Comparison of ENCODE assay signal across 9 mouse cellular contexts in the genomic region with DNA sequence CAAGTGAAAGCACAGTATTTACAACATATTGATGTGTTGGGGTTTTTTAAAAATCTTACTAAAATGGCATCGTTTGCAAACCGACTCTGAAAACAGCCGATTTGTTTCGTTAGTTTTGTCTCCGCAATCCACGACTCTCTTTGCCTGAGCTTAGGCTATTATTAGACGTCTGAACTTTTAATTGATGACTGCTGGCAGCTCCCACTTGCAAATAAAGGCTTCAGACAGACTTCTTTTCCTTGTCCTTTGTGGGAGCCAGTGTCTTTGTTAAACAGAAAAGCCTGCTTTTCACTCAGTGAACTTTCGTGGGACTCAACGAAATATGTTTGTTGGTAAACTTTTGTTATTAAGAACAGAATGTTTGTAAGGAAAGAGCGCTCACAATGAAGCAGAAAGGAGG. TPM values are rescaled to one million over a fixed set of nuclear protein-coding genes. Genes with fewer than 3 reads are reported as not detected.
DNase-seq lines count a peak whose midpoint lies in the region; ATAC-seq lines count a peak whose summit lies in the region.
"Had no signal": no experiment of that assay in that cellular context is flagged by ENCODE, and none has a peak within 500 bp of the region (broad histone marks: within the 10 kb centered on the region; RNA-seq: fewer than 3 reads in every experiment).

No protein-coding gene starts in this region.

- H3K27me3 ChIP-seq in heart, embryonic 11.5 days (ENCODE audit: control insufficient read depth, insufficient read depth, low read length), result no peaks in the 10 kb centered on the region
- H3K27me3 ChIP-seq in hindbrain, embryonic 10.5 days (ENCODE audit: insufficient read depth, poor library complexity, severe bottlenecking), result peaks cover 15% of the 10 kb centered on the region

- peak overlapping the region; percentile 43; the same call in 1 of the 2 replicates for H3K9ac ChIP-seq in heart, embryonic 11.5 days (ENCODE audit: low read depth, low read length)

- H3K79me2 ChIP-seq in macrophage (ENCODE audit: inconsistent target), result no peaks in the 10 kb centered on the region

- peak overlapping the region; percentile 36 for H3K4me2 ChIP-seq in heart, embryonic 11.5 days

- no peaks in the 10 kb centered on the region for H3K4me1 ChIP-seq in heart, embryonic 11.5 days (ENCODE audit: control insufficient read depth, insufficient read depth, low read length)
- H3K4me1 ChIP-seq in hindbrain, embryonic 10.5 days (replicated peaks), result peaks cover 4% of the 10 kb centered on the region; the same call in 1 of the 2 replicates

- DNase-seq in heart, adult 8-10 months (ENCODE audit: low spot score), result no peak
- peak; percentile 9 for DNase-seq in brain, adult 2 months (ENCODE audit: low read depth, low spot score)
- peak; percentile 10 for DNase-seq in hindbrain, embryonic 10.5 days (ENCODE audit: low spot score)
- DNase-seq in adrenal gland, postnatal 14 days, result no peak
- DNase-seq in thymus, postnatal 25 days, result no peak

- no peaks in the 10 kb centered on the region for H3K9me3 ChIP-seq in heart, embryonic 11.5 days (replicated peaks; ENCODE audit: control insufficient read depth, low read length)
- no peaks in the 10 kb centered on the region for H3K9me3 ChIP-seq in hindbrain, embryonic 10.5 days

- peak overlapping the region; percentile 63 for H3K4me3 ChIP-seq in heart, embryonic 11.5 days (ENCODE audit: low read depth, low read length)
- H3K4me3 ChIP-seq in hindbrain, embryonic 10.5 days, result peak overlapping the region; percentile 64
- H3K4me3 ChIP-seq in macrophage (ENCODE audit: inconsistent target), result peak overlapping the region; percentile 62

- peak overlapping the region; percentile 48 for H3K27ac ChIP-seq in heart, embryonic 11.5 days (ENCODE audit: low read depth, low read length)
- H3K27ac ChIP-seq in hindbrain, embryonic 10.5 days, result peak overlapping the region; percentile 91
- H3K27ac ChIP-seq in macrophage, result no peak overlapping the region

- no peak for ATAC-seq in heart, embryonic 11.5 days (replicated peaks; ENCODE audit: insufficient number of reproducible peaks, low FRiP score, low TSS enrichment)
- ATAC-seq in granulocyte monocyte progenitor cell, adult 5-6 weeks (replicated peaks; ENCODE audit: poor library complexity, severe bottlenecking), result no peak

- no peaks in the 10 kb centered on the region for H3K36me3 ChIP-seq in heart, embryonic 11.5 days (ENCODE audit: control insufficient read depth, insufficient read depth, low read length)
- peaks cover 12% of the 10 kb centered on the region; the same call in 1 of the 2 replicates for H3K36me3 ChIP-seq in hindbrain, embryonic 10.5 days
- H3K36me3 ChIP-seq in macrophage (ENCODE audit: inconsistent target), result no peaks in the 10 kb centered on the region

- 31% methylated on average over 10 of the region's 10 CpGs for WGBS in heart, embryonic 11.5 days (ENCODE audit: insufficient replicate concordance)
- 29% methylated on average over 10 of the region's 10 CpGs for WGBS in hindbrain, embryonic 10.5 days
- 53% methylated on average over 10 of the region's 10 CpGs for WGBS in macrophage (ENCODE audit: missing documents)

RNA-seq across cellular contexts. Expression of a gene that starts 0.6 kb away (rescaled TPM):
- 281 and 290 TPM in 2 replicates for polyA plus RNA-seq in heart, embryonic 11.5 days (2014; fragmentation: Nextera tagmentation; extraction: Ambion mirVana)
- 10 to 100 TPM in 3 of 4 experiments, 1 to 10 TPM in 1; 7.5 to 15.7 (median 13.2) TPM for total RNA-seq in heart, adult 8-10 months (2022)
- polyA plus RNA-seq in hindbrain, embryonic 10.5 days (2016; fragmentation: Nextera tagmentation; extraction: Ambion mirVana), result 167 and 188 TPM in 2 replicates
- 10 to 100 TPM in 6 of 26 experiments, 1 to 10 TPM in 20; 2.0 to 21.7 (median 5.9) TPM for total RNA-seq in macrophage (2018; cell fraction: chromatin; rRNA removed)
- total RNA-seq in macrophage (2018; cell fraction: cytosol; rRNA removed), result 10 to 100 TPM; 23.4 to 78.8 (median 41.6) TPM
- total RNA-seq in macrophage (2018; cell fraction: nucleus; rRNA removed), result 10 to 100 TPM in 23 of 26 experiments, 1 to 10 TPM in 3; 7.8 to 49.7 (median 15.7) TPM
- 55.7 to 164 TPM (median 75.9 TPM) in 3 replicates for polyA plus RNA-seq in macrophage (2018)
- 53.7 and 57.7 TPM in 2 replicates for total RNA-seq in adrenal gland, postnatal 14 days (2021)
- total RNA-seq in granulocyte monocyte progenitor cell, adult 5-6 weeks (2014; fragmentation: Nextera tagmentation), result 47.6 and 82.8 TPM in 2 replicates
- 133 and 145 TPM in 2 replicates for total RNA-seq in granulocyte monocyte progenitor cell, adult 5-6 weeks (2017)

RNA-seq across cellular contexts. Expression of a gene that starts 30.9 kb away (rescaled TPM):
- polyA plus RNA-seq in heart, embryonic 11.5 days (2014; fragmentation: Nextera tagmentation; extraction: Ambion mirVana), result 4.0 and 5.9 TPM in 2 replicates
- not detected for total RNA-seq in heart, adult 8-10 months (2022)
- polyA plus RNA-seq in hindbrain, embryonic 10.5 days (2016; fragmentation: Nextera tagmentation; extraction: Ambion mirVana), result 4.3 and 4.4 TPM in 2 replicates
- total RNA-seq in macrophage (2018; cell fraction: chromatin; rRNA removed), result 1 to 10 TPM in 1 of 26 experiments, not detected in 25; 3.8 TPM
- total RNA-seq in macrophage (2018; cell fraction: cytosol; rRNA removed), result under 1 TPM in 8 of 26 experiments, not detected in 18; 0.14 to 0.58 (median 0.26) TPM
- total RNA-seq in macrophage (2018; cell fraction: nucleus; rRNA removed), result not detected
- polyA plus RNA-seq in macrophage (2018), result 0.46 to 0.86 TPM in 2 of 3 replicates, not detected in the other
- total RNA-seq in adrenal gland, postnatal 14 days (2021), result 1.1 and 1.7 TPM in 2 replicates
- not detected in 2 replicates for total RNA-seq in granulocyte monocyte progenitor cell, adult 5-6 weeks (2014; fragmentation: Nextera tagmentation)
- not detected in 2 replicates for total RNA-seq in granulocyte monocyte progenitor cell, adult 5-6 weeks (2017)
- total RNA-seq: MEL had no signal

RNA-seq across cellular contexts. Expression of a gene that starts 34.0 kb away (rescaled TPM):
- polyA plus RNA-seq in heart, embryonic 11.5 days (2014; fragmentation: Nextera tagmentation; extraction: Ambion mirVana), result 221 and 236 TPM in 2 replicates
- total RNA-seq in heart, adult 8-10 months (2022), result 1 to 10 TPM in 2 of 4 experiments, under 1 TPM in 1, not detected in 1; 0.88 to 1.5 (median 1.5) TPM
- polyA plus RNA-seq in hindbrain, embryonic 10.5 days (2016; fragmentation: Nextera tagmentation; extraction: Ambion mirVana), result 86.0 and 97.4 TPM in 2 replicates
- not detected for total RNA-seq in macrophage (2018; cell fraction: chromatin; rRNA removed)
- not detected for total RNA-seq in macrophage (2018; cell fraction: cytosol; rRNA removed)
- total RNA-seq in macrophage (2018; cell fraction: nucleus; rRNA removed), result not detected
- polyA plus RNA-seq in macrophage (2018), result not detected in 3 replicates
- 13.8 and 14.8 TPM in 2 replicates for total RNA-seq in adrenal gland, postnatal 14 days (2021)
- total RNA-seq in granulocyte monocyte progenitor cell, adult 5-6 weeks (2014; fragmentation: Nextera tagmentation), result 3.2 TPM in 1 of 2 replicates, not detected in the other
- total RNA-seq in granulocyte monocyte progenitor cell, adult 5-6 weeks (2017), result 4.7 TPM in 1 of 2 replicates, not detected in the other

RNA-seq across cellular contexts. Expression of a gene that starts 41.8 kb away (rescaled TPM):
- 6.6 and 7.3 TPM in 2 replicates for polyA plus RNA-seq in heart, embryonic 11.5 days (2014; fragmentation: Nextera tagmentation; extraction: Ambion mirVana)
- total RNA-seq in heart, adult 8-10 months (2022), result 1 to 10 TPM in 1 of 4 experiments, under 1 TPM in 2, not detected in 1; 0.75 to 1.0 (median 0.97) TPM
- 0.37 and 1.00 TPM in 2 replicates for polyA plus RNA-seq in hindbrain, embryonic 10.5 days (2016; fragmentation: Nextera tagmentation; extraction: Ambion mirVana)
- not detected for total RNA-seq in macrophage (2018; cell fraction: chromatin; rRNA removed)
- total RNA-seq in macrophage (2018; cell fraction: cytosol; rRNA removed), result under 1 TPM in 4 of 26 experiments, not detected in 22; 0.17 to 0.21 (median 0.19) TPM
- total RNA-seq in macrophage (2018; cell fraction: nucleus; rRNA removed), result not detected
- 0.90 TPM in 1 of 3 replicates, not detected in the others for polyA plus RNA-seq in macrophage (2018)
- not detected in 2 replicates for total RNA-seq in adrenal gland, postnatal 14 days (2021)
- total RNA-seq in granulocyte monocyte progenitor cell, adult 5-6 weeks (2014; fragmentation: Nextera tagmentation), result not detected in 2 replicates
- total RNA-seq in granulocyte monocyte progenitor cell, adult 5-6 weeks (2017), result not detected in 2 replicates
- total RNA-seq: MEL had no signal

RNA-seq across cellular contexts. Expression of a gene that starts 42.5 kb away (rescaled TPM):
- polyA plus RNA-seq in heart, embryonic 11.5 days (2014; fragmentation: Nextera tagmentation; extraction: Ambion mirVana), result 197 and 204 TPM in 2 replicates
- total RNA-seq in heart, adult 8-10 months (2022), result 1 to 10 TPM; 1.7 to 5.2 (median 2.7) TPM
- polyA plus RNA-seq in hindbrain, embryonic 10.5 days (2016; fragmentation: Nextera tagmentation; extraction: Ambion mirVana), result 127 and 147 TPM in 2 replicates
- total RNA-seq in macrophage (2018; cell fraction: chromatin; rRNA removed), result not detected
- total RNA-seq in macrophage (2018; cell fraction: cytosol; rRNA removed), result 1 to 10 TPM in 13 of 26 experiments, not detected in 13; 3.0 to 6.2 (median 4.3) TPM
- total RNA-seq in macrophage (2018; cell fraction: nucleus; rRNA removed), result 1 to 10 TPM in 3 of 26 experiments, under 1 TPM in 3, not detected in 20; 0.84 to 2.8 (median 0.97) TPM
- polyA plus RNA-seq in macrophage (2018), result 1.1 to 18.3 TPM (median 3.6 TPM) in 3 replicates
- 9.5 and 11.8 TPM in 2 replicates for total RNA-seq in adrenal gland, postnatal 14 days (2021)
- total RNA-seq in granulocyte monocyte progenitor cell, adult 5-6 weeks (2014; fragmentation: Nextera tagmentation), result 1.8 TPM in 1 of 2 replicates, not detected in the other
- 2.0 TPM in 1 of 2 replicates, not detected in the other for total RNA-seq in granulocyte monocyte progenitor cell, adult 5-6 weeks (2017)

Comparison
In these comparisons a context has a peak if more than half of its experiments do, and no peak if none do; other contexts are left out.
1. DNase-seq: peak in brain, adult 2 months (single experiment) and hindbrain, embryonic 10.5 days (single experiment); none in heart, adult 8-10 months (single experiment), adrenal gland, postnatal 14 days (single experiment) and thymus, postnatal 25 days (single experiment).
2. Peak in every context shown above with its lines, with median percentiles within 50 percentile points of each other: H3K4me3 ChIP-seq.